Mouse (Mus musculus): ENCODE measurements around the gene Agpat3.

The Agpat3 gene

DNA sequence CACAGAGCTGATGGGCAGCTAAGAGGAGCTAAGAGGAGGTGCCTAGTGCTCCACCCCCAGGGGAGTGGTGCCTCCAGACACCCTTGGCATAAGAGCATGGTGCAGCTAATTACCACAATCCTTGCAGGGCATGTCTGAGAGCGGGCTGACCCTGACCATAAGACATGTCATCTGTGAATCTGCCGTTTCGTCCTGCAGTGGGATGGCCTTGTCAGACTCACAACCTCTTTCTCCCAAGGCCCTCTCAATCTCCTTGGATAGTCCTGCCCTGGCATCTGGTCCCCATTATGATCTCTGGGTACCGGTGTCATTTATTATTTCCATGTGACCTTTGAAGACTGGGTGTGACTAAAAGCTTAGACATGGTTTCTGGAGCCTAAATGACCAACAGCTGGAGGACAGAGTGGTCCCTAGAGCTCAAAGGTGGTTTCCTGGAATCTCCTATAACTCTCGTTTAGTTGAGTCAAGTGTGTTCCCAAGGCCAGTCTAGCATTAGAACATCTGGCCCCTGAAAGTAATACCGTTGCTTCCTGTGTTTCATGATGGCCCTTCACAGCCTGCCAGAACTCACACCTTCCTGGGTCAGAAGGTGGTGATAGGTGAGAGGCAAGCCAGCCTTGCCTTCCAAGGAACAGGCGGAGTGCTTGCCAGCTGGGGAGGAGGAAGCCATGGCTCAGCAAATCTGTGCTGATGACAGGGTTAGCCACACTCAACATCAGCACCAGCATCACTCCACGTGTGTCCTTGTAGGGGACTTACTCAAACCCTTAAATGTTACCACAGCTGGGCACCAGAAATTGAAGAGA lies 61.4 kb downstream of the Agpat3 start:
- no peak for DNase-seq

- no peak for DNase-seq
These were observed 63.4 kb downstream of the Agpat3 start for GRCm38 (mm10) chr10:78288896-78289295.

- DNase-seq = no peak
These were observed 64.2 kb downstream of the Agpat3 start for GRCm38 (mm10) chr10:78288135-78288534.

- DNase-seq = peak; percentile 60
These were observed 64.7 kb downstream of the Agpat3 start for GRCm38 (mm10) chr10:78287465-78288132.

DNA sequence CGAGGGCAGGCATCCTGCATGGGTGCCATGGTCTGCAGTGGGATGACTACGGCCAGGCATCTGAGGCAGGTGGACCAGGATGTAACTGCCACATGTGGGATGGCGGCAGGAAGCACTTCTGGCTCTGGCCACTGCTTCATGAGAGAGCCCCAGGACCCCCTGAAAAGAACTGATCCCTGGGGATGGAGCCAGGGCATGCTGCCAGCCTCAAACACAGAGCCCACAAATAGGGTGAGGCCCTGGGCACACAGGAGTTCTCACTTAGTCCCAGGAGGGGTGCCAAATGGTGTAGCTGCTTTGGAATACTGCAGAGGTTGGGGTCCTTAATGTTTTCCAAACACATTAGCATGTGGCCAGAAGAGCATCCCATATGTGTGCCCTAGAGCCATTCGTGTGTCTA lies 66.3 kb downstream of the Agpat3 start:
- no peak for DNase-seq

DNA sequence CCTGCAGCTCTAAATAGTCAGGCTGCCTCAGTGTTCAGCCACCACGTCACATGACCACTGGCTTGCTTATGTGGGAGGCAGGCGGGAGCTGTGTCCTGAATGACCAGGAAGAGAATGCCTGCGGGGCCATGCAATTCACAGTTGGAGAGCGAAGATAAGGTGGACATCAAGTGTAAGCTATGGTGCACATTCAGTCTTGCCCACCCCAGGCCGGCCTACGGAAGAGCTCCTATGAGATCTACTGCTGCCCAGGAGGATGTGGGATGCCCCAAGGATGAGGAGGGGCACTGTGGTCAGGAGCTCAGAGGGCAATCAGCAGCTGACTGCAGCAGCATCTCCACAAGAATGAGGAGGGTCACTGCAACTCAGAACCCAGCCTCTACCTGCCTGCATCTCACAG lies 66.9 kb downstream of the Agpat3 start:
- no peak for DNase-seq

GRCm38 (mm10) chr10:78284812-78285211 lies 67.5 kb downstream of the Agpat3 start:
- no peak for DNase-seq

DNA sequence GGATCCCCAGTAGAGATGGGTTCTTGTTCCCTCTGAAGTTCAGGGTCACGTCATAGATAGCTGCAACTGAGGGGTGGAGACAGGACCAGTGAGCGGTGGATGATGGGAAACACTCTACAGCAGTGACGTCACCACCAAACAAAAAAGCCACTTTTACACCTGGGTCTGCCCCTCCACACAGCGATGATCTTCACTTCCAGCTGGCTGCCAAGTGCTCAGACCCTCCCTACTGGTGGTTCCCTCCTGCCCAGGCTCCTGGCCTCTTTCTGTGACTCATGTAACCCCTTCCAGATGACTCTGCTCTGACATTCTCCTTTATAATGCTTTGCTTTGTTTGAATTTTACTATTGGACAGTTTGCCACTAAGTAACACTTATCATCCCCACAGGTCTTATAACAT lies 69.9 kb downstream of the Agpat3 start:
- DNase-seq = no peak

- peak; percentile 79 for DNase-seq
These were observed 71.8 kb downstream of the Agpat3 start for GRCm38 (mm10) chr10:78280486-78280885.

GRCm38 (mm10) chr10:78279210-78279609 lies 73.1 kb downstream of the Agpat3 start:
- DNase-seq = peak; percentile 53

DNA sequence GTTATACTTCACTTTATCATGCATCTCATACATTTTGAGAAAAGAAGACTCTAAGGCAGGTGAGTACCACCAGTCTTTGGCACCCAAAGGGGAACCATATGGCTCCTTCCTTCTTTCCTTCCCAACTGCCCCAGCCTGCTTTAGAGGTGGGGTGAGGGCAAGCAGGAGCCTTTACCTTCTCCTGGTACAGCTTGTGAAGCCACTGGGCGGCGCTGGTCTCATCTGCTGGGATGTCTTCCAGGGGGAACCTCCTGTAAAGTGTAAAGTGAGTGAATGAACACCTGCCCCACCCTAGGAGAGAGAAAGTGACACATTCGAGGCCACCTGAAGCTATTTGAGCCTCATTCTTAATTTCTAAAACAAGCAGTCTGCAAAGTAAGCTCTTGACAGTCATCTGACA lies 74.5 kb downstream of the Agpat3 start:
- no peak for DNase-seq

- no peak for DNase-seq
These were observed 76.0 kb downstream of the Agpat3 start for GRCm38 (mm10) chr10:78276242-78276641.

GRCm38 (mm10) chr10:78272932-78273331 lies 79.4 kb downstream of the Agpat3 start:
- no peak for DNase-seq

DNA sequence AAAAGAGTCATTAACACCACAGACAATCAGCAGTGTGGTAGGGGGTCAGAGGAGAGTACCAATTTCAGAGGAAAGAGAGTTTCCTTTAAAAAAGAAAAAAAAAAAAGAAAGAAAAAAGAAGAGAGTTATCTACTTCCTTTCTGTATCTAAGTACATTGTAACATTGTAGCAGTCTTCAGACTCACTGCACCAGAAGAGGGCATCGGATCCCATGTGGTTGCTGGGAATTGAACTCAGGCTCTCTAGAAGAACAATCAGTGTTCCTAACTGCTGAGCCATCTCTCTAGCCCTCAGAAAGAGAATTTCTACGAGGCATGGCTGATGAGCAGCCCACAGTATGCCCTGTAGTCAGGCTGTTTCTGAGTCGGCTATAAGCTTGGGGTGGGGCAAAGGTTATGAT lies 86.4 kb downstream of the Agpat3 start:
- no peak for DNase-seq

GRCm38 (mm10) chr10:78264735-78265134 lies 87.6 kb downstream of the Agpat3 start:
- DNase-seq = no peak

GRCm38 (mm10) chr10:78260916-78261650 lies 91.2 kb downstream of the Agpat3 start:
- peak; percentile 40 for DNase-seq

- peak; percentile 38 for DNase-seq
These were observed 92.0 kb downstream of the Agpat3 start for GRCm38 (mm10) chr10:78260322-78260721.

DNA sequence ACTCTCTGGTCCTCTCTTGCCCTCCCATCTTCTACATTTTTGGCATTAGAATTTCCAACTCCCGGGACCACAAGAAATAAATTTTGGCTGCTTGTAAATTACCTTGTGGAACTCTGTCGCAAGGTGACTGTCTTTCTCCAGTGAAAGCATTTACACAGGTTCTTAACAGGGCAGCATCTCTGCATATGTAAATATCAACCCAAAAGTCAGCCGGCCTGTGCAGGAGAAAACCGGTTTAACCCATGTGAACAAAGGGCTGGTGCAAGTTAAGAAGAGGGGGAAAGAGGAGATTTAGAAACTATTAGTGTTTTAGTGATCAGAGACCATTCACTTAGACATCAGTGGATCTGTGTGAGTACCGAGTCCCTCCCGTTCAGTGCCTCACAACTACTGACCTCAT lies 92.6 kb downstream of the Agpat3 start:
- DNase-seq = no peak

DNA sequence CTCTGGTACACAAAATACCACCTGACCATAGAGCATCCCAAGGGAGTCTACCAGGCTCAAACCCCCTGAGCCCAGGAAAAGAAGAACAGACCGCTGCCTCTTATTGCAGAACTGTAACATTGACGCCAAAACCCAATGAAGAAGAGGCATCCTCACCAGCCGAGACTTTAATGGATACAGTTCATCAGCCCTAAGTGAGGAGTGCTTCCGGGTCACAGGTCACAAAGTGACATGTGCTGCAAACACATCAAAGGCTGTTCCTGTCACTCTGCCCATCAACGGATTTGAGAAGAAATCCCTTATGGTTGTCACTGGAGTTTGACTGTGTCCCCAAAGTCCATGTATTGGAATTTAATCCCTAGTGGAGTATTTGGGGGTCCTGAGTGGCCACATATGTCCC lies 93.1 kb downstream of the Agpat3 start:
- no peak for DNase-seq

- DNase-seq = no peak
These were observed 94.1 kb downstream of the Agpat3 start for GRCm38 (mm10) chr10:78258142-78258675.

- peak; percentile 76 for DNase-seq
These were observed 96.6 kb downstream of the Agpat3 start for GRCm38 (mm10) chr10:78255646-78256059.

DNA sequence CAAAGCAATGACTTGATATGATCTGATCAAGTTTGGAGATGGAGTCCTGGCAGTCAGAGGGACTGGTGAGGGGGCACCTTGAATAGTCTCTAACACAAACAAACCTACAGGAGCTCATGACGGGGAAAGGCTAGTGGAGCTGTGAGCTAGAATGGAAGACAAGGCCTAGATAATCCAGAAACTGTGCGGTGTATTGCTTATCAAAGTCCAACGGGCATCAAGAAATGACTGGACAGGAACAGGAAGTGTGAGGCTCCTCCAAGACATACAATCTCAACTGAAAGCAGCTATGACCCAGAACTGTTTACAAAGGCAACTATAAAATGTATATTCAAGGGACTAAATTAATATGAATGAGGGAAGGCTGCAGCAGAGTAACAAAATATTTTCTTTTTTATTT lies 105.1 kb downstream of the Agpat3 start:
- DNase-seq = no peak

GRCm38 (mm10) chr10:78246725-78247124 lies 105.6 kb downstream of the Agpat3 start:
- no peak for DNase-seq

DNA sequence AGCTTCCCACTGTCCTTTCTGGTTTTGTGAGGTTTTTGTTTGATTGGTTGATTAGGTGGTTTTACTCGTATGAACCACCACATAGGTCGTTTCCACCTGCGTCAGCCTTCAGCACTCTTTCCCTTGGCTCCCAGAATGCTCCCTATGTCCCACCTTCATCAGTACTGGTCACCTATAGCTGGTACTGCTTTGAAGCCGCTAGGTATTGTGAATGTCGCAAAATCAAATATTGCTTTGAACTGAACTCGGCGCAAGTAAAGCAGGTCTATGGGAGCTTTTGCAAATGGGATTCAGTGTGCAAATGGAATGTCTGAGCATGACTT lies 107.1 kb downstream of the Agpat3 start:
- DNase-seq = no peak
